Mouse (Mus musculus) heart, postnatal 0 days (tissue): ENCODE data around the gene Cntn2. TPM values are rescaled to one million over a fixed set of nuclear protein-coding genes. Genes with fewer than 3 reads are reported as not detected.

ENCODE experiments used
- ATAC-seq: fragments of 200-750 bp; cut with Nextera tagmentation; 2 replicates; pipeline ENCODE4 v1.8.0; 2017; ENCODE audit warnings: low read depth, moderate number of reproducible peaks, moderate library complexity; ENCODE audit not compliant: insufficient read depth
- DNase-seq: peaks from one replicate; pipeline ENCODE4 v3.0.0-alpha.2; 2016; ENCODE audit warnings: low spot score
- H3K27ac ChIP-seq: fragments of 300-500 bp; sonication (generic); 2 replicates; pipeline ENCODE4 v1.5.1; 2014; ENCODE audit warnings: low read depth, mild to moderate bottlenecking
- H3K27me3 ChIP-seq: fragments of 300-500 bp; sonication (generic); 2 replicates; pipeline ENCODE4 v1.6.1; 2014; ENCODE audit warnings: low read length, mixed read lengths; ENCODE audit not compliant: control insufficient read depth, insufficient read depth
- H3K36me3 ChIP-seq: fragments of 300-500 bp; sonication (generic); replicated peaks from 2 replicates; pipeline ENCODE4 v1.6.1; 2014; ENCODE audit warnings: low read length, mixed read lengths; ENCODE audit not compliant: control insufficient read depth, insufficient read depth
- H3K4me1 ChIP-seq: fragments of 300-500 bp; sonication (generic); 2 replicates; pipeline ENCODE4 v1.6.1; 2014; ENCODE audit warnings: antibody characterized with exemption; ENCODE audit not compliant: control insufficient read depth, insufficient read depth
- H3K4me2 ChIP-seq: fragments of 300-500 bp; sonication (generic); 2 replicates; pipeline ENCODE4 v1.6.1; 2014; ENCODE audit warnings: low read depth, mild to moderate bottlenecking, low read length, moderate library complexity
- H3K4me3 ChIP-seq: fragments of 300-500 bp; sonication (generic); 2 replicates; pipeline ENCODE4 v1.5.1; 2014; ENCODE audit warnings: low read depth, low read length
- H3K9ac ChIP-seq: fragments of 300-500 bp; sonication (generic); replicated peaks from 2 replicates; pipeline ENCODE4 v1.6.1; 2014; ENCODE audit warnings: low read depth, low read length, mixed read lengths
- H3K9me3 ChIP-seq: fragments of 300-500 bp; sonication (generic); replicated peaks from 2 replicates; pipeline ENCODE4 v1.6.1; 2016; ENCODE audit warnings: low read length; ENCODE audit not compliant: control insufficient read depth
- CTCF ChIP-seq: IDR thresholded peaks from 2 replicates; pipeline ENCODE4 v1.5.1; 2016; ENCODE audit warnings: antibody characterized with exemption, control low read depth, low read depth
- EP300 ChIP-seq: IDR thresholded peaks from 2 replicates; pipeline ENCODE4 v1.6.1; 2016; ENCODE audit warnings: antibody characterized with exemption, low read depth
- WGBS: fragments of 180-500 bp; shearing (Covaris S2); extraction: QIAGEN DNeasy Blood & Tissue Kit; methylation state at CpG from one replicate; pipeline ENCODE4 v1.1.7; 2014; 5-methylcytosine and 5-hydroxymethylcytosine counted together
- polyA plus RNA-seq: library from polyadenylated mRNA; unstranded; fragments of >200 nt; fragmentation: Nextera tagmentation; extraction: Ambion mirVana; gene quantifications from 2 replicates; pipeline ENCODE4 v1.2.1, GENCODE M21; 2015
- total RNA-seq: library from RNA; depleted of rRNA; stranded (reverse); fragments of >200 nt; gene quantifications from 2 replicates; pipeline ENCODE4 v1.2.3, GENCODE M21; 2014; ENCODE audit warnings: low replicate concordance

Cntn2 gene
- total and polyA plus RNA-seq, 2 experiments from 2014 or later, result 1.0 to 4.4 TPM

DNA sequence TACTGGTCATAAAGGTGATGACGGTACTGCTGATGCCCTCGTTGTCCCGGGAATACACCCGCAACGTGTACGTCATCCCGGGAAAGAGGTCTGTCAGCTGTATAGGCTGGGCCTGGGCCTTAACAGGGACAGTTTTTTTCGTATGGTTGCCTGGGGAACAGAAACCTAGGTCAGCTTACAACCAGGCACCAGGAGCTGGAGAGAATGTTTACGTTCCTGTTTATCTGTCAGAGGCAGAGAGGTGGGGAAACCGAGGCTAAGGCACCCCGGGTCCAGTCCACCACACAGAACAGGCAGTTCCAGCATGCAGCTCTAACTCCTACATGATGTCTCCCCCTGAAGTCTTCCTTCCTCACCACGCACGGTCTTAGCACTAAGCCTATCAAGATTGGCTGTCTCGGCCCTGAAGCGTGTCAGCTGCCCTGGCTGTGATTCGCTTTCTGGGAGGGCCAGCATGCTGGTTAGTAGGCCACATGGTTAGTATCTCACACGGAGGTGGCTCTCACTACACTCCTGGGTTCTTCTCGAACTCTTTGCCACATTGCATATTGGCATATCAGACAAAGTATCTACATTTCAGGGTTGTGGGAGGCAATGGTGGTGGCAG is 40.0 kb upstream of the Cntn2 start:
- WGBS, result 68% methylated on average over 18 of the region's 18 CpGs
- no peak for DNase-seq
- H3K4me3 ChIP-seq, result no peak overlapping the region
- no peak for TF ChIP-seq CTCF
- TF ChIP-seq EP300, result no peak
- no peaks in the 10 kb centered on the region for H3K27me3 ChIP-seq
- H3K4me2 ChIP-seq, result no peak overlapping the region
- ATAC-seq, result no peak
- no peaks in the 10 kb centered on the region for H3K9me3 ChIP-seq
- H3K36me3 ChIP-seq, result no peaks in the 10 kb centered on the region
- no peak overlapping the region for H3K9ac ChIP-seq
- no peak overlapping the region for H3K27ac ChIP-seq
- no peaks in the 10 kb centered on the region for H3K4me1 ChIP-seq

- Histone ChIP-seq H3K36me3 (no peaks in the 10 kb centered on the region), H3K4me3 (no peak overlapping the region), H3K9ac (no peak overlapping the region), H3K4me1 (no peaks in the 10 kb centered on the region), H3K4me2 (no peak overlapping the region), H3K9me3 (no peaks in the 10 kb centered on the region), H3K27ac (no peak overlapping the region), H3K27me3 (no peaks in the 10 kb centered on the region)
- no peak for ATAC-seq
- DNase-seq, result no peak
- no peak for TF ChIP-seq CTCF
- TF ChIP-seq EP300, result no peak
- 66% methylated on average over 14 of the region's 14 CpGs for WGBS
Measured at GRCm38 (mm10) chr1:132581845-132582839, 39.1 kb upstream of the Cntn2 start.

DNA sequence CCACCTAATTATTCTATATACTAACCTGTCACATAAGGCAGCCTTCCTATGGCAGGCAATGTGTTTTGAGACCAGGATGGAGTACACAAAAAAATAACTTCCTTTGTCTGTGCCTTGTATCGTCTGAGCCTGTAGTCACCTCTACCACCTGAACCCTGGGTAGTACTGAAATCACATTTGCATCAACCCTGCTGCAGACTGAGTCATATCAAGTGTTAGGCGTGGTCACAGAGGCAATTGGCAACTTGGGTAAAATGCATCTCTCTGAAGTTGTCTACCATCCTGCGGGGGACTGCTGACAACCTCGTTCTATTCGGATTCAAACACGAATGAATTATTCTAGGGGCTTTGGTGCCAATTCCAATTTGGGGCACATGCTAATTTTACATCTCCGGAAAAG is 37.0 kb upstream of the Cntn2 start:
- no peaks in the 10 kb centered on the region for H3K9me3 ChIP-seq
- H3K9ac ChIP-seq, result no peak overlapping the region
- no peak overlapping the region for H3K4me3 ChIP-seq
- 89% methylated on average over 7 of the region's 7 CpGs for WGBS
- H3K4me2 ChIP-seq, result no peak overlapping the region
- no peak for TF ChIP-seq CTCF
- TF ChIP-seq EP300, result no peak
- no peak for ATAC-seq
- no peaks in the 10 kb centered on the region for H3K27me3 ChIP-seq
- DNase-seq, result no peak
- H3K4me1 ChIP-seq, result no peaks in the 10 kb centered on the region
- no peaks in the 10 kb centered on the region for H3K36me3 ChIP-seq
- no peak overlapping the region for H3K27ac ChIP-seq

DNA sequence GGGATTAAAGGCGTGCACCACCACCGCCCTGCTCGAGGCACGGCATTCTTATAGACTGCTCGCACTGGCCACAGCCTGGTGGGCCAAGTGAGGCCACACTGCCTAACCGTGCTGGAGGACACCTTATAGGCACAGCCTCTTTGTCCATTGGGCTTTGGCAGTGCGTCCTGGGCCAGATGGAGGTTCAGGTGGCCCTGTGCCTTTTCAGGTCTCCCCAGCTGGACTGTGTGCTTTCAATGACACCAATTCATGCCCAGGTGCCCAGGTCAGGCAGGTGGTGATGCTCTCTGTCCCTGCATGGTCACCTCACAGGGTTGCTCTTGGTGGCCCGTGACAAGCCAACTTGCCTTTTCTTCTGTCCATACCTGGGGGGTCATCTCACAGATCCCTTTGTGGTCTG is 33.8 kb upstream of the Cntn2 start:
- WGBS, result 88% methylated on average over 8 of the region's 8 CpGs
- Histone ChIP-seq H3K4me3 (no peak overlapping the region), H3K9ac (no peak overlapping the region), H3K9me3 (no peaks in the 10 kb centered on the region), H3K4me2 (no peak overlapping the region), H3K27ac (no peak overlapping the region), H3K4me1 (no peaks in the 10 kb centered on the region), H3K36me3 (no peaks in the 10 kb centered on the region), H3K27me3 (no peaks in the 10 kb centered on the region)
- DNase-seq (no peak), ATAC-seq (no peak)
- no peak for TF ChIP-seq EP300
- TF ChIP-seq CTCF, result no peak

- Histone ChIP-seq H3K9ac (no peak overlapping the region), H3K4me3 (no peak overlapping the region), H3K4me1 (no peaks in the 10 kb centered on the region), H3K27ac (no peak overlapping the region), H3K4me2 (no peak overlapping the region), H3K27me3 (no peaks in the 10 kb centered on the region), H3K36me3 (no peaks in the 10 kb centered on the region), H3K9me3 (no peaks in the 10 kb centered on the region)
- DNase-seq, result no peak
- no peak for ATAC-seq
- 79% methylated on average over 7 of the region's 7 CpGs for WGBS
- no peak for TF ChIP-seq CTCF
- TF ChIP-seq EP300, result no peak
Measured at GRCm38 (mm10) chr1:132572851-132573250, 29.8 kb upstream of the Cntn2 start.
